Mouse (Mus musculus): Measurements from ENCODE around the gene Klk1. TPM values are rescaled to one million over a fixed set of nuclear protein-coding genes. Genes with fewer than 3 reads are reported as not detected.

Klk1 gene
- polyA plus RNA-seq, 1 experiment, result 17.1 TPM

DNA sequence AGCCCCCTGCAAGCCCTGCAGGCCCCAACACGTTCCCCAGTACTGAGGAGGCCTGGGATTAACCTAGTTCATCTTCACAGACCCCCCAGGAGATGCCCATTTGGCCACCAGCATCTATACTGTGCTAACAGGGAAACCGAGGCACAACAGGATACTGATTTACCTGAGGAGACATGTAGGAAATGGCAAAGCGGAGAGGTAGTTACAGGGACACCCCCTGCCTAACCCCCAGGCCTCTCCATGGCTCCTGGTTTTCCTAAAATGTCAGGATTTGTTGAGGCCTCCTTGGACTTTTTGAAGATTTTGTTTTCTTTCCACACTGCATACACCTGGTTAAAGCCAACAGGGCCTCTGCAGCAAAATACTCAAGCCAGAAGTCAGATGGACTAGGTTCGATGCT is 32.1 kb downstream of the Klk1 start, which contains the start of gene Acp4:
TSS of gene Acp4 (minus strand) at position 101 of the 400 bp plus-strand sequence.
- H3K27ac ChIP-seq (ENCODE audit: control insufficient read depth, insufficient read depth, low read depth, low read length), result no peak within 1 kb of the TSS
- TF ChIP-seq POLR2A (IDR thresholded peaks at IDR 0.05; ENCODE audit: control insufficient read depth, low read depth, low read length) (no peak), CTCF (IDR thresholded peaks at IDR 0.05; ENCODE audit: control insufficient read depth, insufficient read depth, insufficient replicate concordance, low read depth, low read length) (no peak)
- no peaks in the 10 kb centered on the region for H3K36me3 ChIP-seq (ENCODE audit: control insufficient read depth, insufficient read depth, low read length)
- H3K4me1 ChIP-seq (ENCODE audit: control insufficient read depth, insufficient read depth, low read length), result peaks cover 2% of the 10 kb centered on the region; the same call in 1 of the 2 replicates
- H3K27me3 ChIP-seq (ENCODE audit: control insufficient read depth, insufficient read depth, low read length), result no peaks in the 10 kb centered on the region
- no peak within 1 kb of the TSS for H3K4me3 ChIP-seq (ENCODE audit: control insufficient read depth, low read depth, low read length)

- H3K27me3 ChIP-seq (ENCODE audit: control insufficient read depth, insufficient read depth, low read length), result no peaks in the 10 kb centered on the region
- peaks cover 9% of the 10 kb centered on the region for H3K4me1 ChIP-seq (ENCODE audit: control insufficient read depth, insufficient read depth, low read length)
- no peaks in the 10 kb centered on the region for H3K36me3 ChIP-seq (ENCODE audit: control insufficient read depth, insufficient read depth, low read length)
- no peak overlapping the region for H3K27ac ChIP-seq (ENCODE audit: control insufficient read depth, insufficient read depth, low read depth, low read length)
- peak overlapping the region; percentile 68 for H3K4me3 ChIP-seq (ENCODE audit: control insufficient read depth, low read depth, low read length)
- TF ChIP-seq POLR2A (IDR thresholded peaks at IDR 0.05; ENCODE audit: control insufficient read depth, low read depth, low read length), result no peak
- TF ChIP-seq CTCF (IDR thresholded peaks at IDR 0.05; ENCODE audit: control insufficient read depth, insufficient read depth, insufficient replicate concordance, low read depth, low read length), result no peak
These were observed 35.2 kb downstream of the Klk1 start for GRCm38 (mm10) chr7:44260410-44260809.

DNA sequence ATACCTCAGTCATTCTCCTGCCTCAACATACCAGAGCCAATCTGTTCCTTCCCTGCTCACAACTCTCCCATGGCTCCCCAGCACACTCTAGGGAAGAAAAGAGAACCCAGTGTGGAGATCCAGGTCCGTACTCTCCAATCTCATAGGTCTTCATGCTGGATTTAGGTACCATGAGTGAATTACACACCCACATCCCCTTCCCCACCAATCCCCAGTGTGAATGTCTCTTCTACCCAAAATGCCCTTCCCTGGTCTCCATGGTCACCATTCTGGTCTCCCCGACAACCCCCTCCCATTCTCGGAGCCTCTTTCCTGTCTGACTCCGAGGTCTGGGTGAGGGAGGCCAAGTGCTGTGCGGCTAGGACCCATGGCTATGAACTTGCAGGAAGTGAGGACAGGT is 36.0 kb downstream of the Klk1 start, which contains the start of gene Gm15517:
TSS of gene Gm15517 (plus strand) at position 301 of the 400 bp plus-strand sequence.
- no peaks in the 10 kb centered on the region for H3K27me3 ChIP-seq (ENCODE audit: control insufficient read depth, insufficient read depth, low read length)

GRCm38 (mm10) chr7:44262791-44263643 is 37.9 kb downstream of the Klk1 start:
- Histone ChIP-seq H3K4me3 (ENCODE audit: control insufficient read depth, low read depth, low read length) (peak overlapping the region; percentile 68), H3K27me3 (ENCODE audit: control insufficient read depth, insufficient read depth, low read length) (no peaks in the 10 kb centered on the region), H3K27ac (ENCODE audit: control insufficient read depth, insufficient read depth, low read depth, low read length) (peak overlapping the region; percentile 15), H3K4me1 (ENCODE audit: control insufficient read depth, insufficient read depth, low read length) (peaks cover 9% of the 10 kb centered on the region), H3K36me3 (ENCODE audit: control insufficient read depth, insufficient read depth, low read length) (no peaks in the 10 kb centered on the region)
- TF ChIP-seq POLR2A (IDR thresholded peaks at IDR 0.05; ENCODE audit: control insufficient read depth, low read depth, low read length), result no peak
- peak; percentile 91 for TF ChIP-seq CTCF (IDR thresholded peaks at IDR 0.05; ENCODE audit: control insufficient read depth, insufficient read depth, insufficient replicate concordance, low read depth, low read length)

More for the DNA sequence above, 36.0 kb downstream of the Klk1 start, which contains the start of gene Gm15517:
- peaks cover 9% of the 10 kb centered on the region for H3K4me1 ChIP-seq (ENCODE audit: control insufficient read depth, insufficient read depth, low read length)
- H3K4me3 ChIP-seq (ENCODE audit: control insufficient read depth, low read depth, low read length), result peak within 1 kb of the TSS; percentile 84
- TF ChIP-seq CTCF (IDR thresholded peaks at IDR 0.05; ENCODE audit: control insufficient read depth, insufficient read depth, insufficient replicate concordance, low read depth, low read length), result no peak
- TF ChIP-seq POLR2A (IDR thresholded peaks at IDR 0.05; ENCODE audit: control insufficient read depth, low read depth, low read length), result peak; percentile 42; the same call in 1 of the 2 replicates
- peak within 1 kb of the TSS; percentile 60 for H3K27ac ChIP-seq (ENCODE audit: control insufficient read depth, insufficient read depth, low read depth, low read length)
- no peaks in the 10 kb centered on the region for H3K36me3 ChIP-seq (ENCODE audit: control insufficient read depth, insufficient read depth, low read length)

GRCm38 (mm10) chr7:44268117-44268516 is 43.0 kb downstream of the Klk1 start:
- TF ChIP-seq POLR2A (IDR thresholded peaks at IDR 0.05; ENCODE audit: control insufficient read depth, low read depth, low read length), result no peak
- no peaks in the 10 kb centered on the region for H3K27me3 ChIP-seq (ENCODE audit: control insufficient read depth, insufficient read depth, low read length)
- H3K4me3 ChIP-seq (ENCODE audit: control insufficient read depth, low read depth, low read length), result no peak overlapping the region
- H3K27ac ChIP-seq (ENCODE audit: control insufficient read depth, insufficient read depth, low read depth, low read length), result no peak overlapping the region
- H3K4me1 ChIP-seq (ENCODE audit: control insufficient read depth, insufficient read depth, low read length), result peaks cover 3% of the 10 kb centered on the region
- no peaks in the 10 kb centered on the region for H3K36me3 ChIP-seq (ENCODE audit: control insufficient read depth, insufficient read depth, low read length)

DNA sequence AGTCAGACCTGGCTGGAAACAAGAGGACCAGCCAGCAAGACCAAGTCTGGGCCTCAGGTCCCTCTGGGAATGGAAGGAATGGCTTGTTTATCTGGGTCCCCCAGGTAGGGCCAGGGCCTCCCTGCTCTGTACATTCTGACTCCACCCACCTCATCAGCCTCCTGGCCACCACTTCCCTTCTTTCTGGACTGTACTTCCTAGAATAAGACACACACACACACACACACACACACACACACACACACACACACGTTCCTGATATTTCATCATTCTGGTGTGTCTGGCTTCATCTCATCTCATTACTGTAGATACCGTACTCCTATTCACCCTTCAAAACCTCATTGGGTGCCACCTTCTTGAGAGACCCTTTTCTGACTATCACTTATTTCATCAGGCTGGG is 44.2 kb downstream of the Klk1 start:
- Histone ChIP-seq H3K27ac (ENCODE audit: control insufficient read depth, insufficient read depth, low read depth, low read length) (no peak overlapping the region), H3K36me3 (ENCODE audit: control insufficient read depth, insufficient read depth, low read length) (no peaks in the 10 kb centered on the region), H3K27me3 (ENCODE audit: control insufficient read depth, insufficient read depth, low read length) (no peaks in the 10 kb centered on the region), H3K4me1 (ENCODE audit: control insufficient read depth, insufficient read depth, low read length) (no peaks in the 10 kb centered on the region; the same call in 1 of the 2 replicates), H3K4me3 (ENCODE audit: control insufficient read depth, low read depth, low read length) (no peak overlapping the region)
- no peak for TF ChIP-seq CTCF (IDR thresholded peaks at IDR 0.05; ENCODE audit: control insufficient read depth, insufficient read depth, insufficient replicate concordance, low read depth, low read length)
- no peak for TF ChIP-seq POLR2A (IDR thresholded peaks at IDR 0.05; ENCODE audit: control insufficient read depth, low read depth, low read length)

GRCm38 (mm10) chr7:44271309-44271708 is 46.1 kb downstream of the Klk1 start:
- no peaks in the 10 kb centered on the region for H3K36me3 ChIP-seq (ENCODE audit: control insufficient read depth, insufficient read depth, low read length)
- TF ChIP-seq CTCF (IDR thresholded peaks at IDR 0.05; ENCODE audit: control insufficient read depth, insufficient read depth, insufficient replicate concordance, low read depth, low read length) (no peak), POLR2A (IDR thresholded peaks at IDR 0.05; ENCODE audit: control insufficient read depth, low read depth, low read length) (no peak)
- H3K27me3 ChIP-seq (ENCODE audit: control insufficient read depth, insufficient read depth, low read length), result no peaks in the 10 kb centered on the region
- H3K27ac ChIP-seq (ENCODE audit: control insufficient read depth, insufficient read depth, low read depth, low read length), result no peak overlapping the region
- H3K4me1 ChIP-seq (ENCODE audit: control insufficient read depth, insufficient read depth, low read length), result no peaks in the 10 kb centered on the region; the same call in 1 of the 2 replicates
- peak overlapping the region; percentile 70 for H3K4me3 ChIP-seq (ENCODE audit: control insufficient read depth, low read depth, low read length)
